Mouse (Mus musculus) spleen, adult 2 months (tissue): Measurements from ENCODE around the gene 2510039O18Rik.
A peak's percentile ranks its signal among the peaks of the same experiment; 100 is the strongest.

Experiments used
- CTCF ChIP-seq: fragments of 200-500 bp; IDR thresholded peaks from 2 replicates; pipeline ENCODE4 v1.5.1; 2011; ENCODE audit warnings: mild to moderate bottlenecking, inconsistent platforms; ENCODE audit not compliant: insufficient read depth, insufficient read length, insufficient replicate concordance; ENCODE audit errors: extremely low read depth
- POLR2A ChIP-seq: fragments of 200-500 bp; IDR thresholded peaks from 2 replicates; pipeline ENCODE4 v1.6.1; 2011; ENCODE audit warnings: low read depth, low read length, inconsistent platforms

GRCm38 (mm10) chr4:147940576-147941044 is at the start of gene 2510039O18Rik:
- peak; percentile 80 for TF ChIP-seq POLR2A
- TF ChIP-seq CTCF = no peak
